Mouse (Mus musculus) WW6 (cell line): Measurements from ENCODE around the gene Msh4.
"Not testable (repeated sequence)": the region's sequence is repeated elsewhere in the genome, so short reads cannot be mapped to it uniquely, and the experiment has no call there.

Experiments
- DNase-seq: peaks from one replicate; pipeline ENCODE4 v3.0.0-alpha.2; 2013; ENCODE audit warnings: low read depth, low spot score

Gene Msh4

GRCm38 (mm10) chr3:153849368-153850015, 56.4 kb downstream of the Msh4 start:
- no peak for DNase-seq

GRCm38 (mm10) chr3:153847207-153847733, 58.7 kb downstream of the Msh4 start:
- DNase-seq, result no peak

- DNase-seq, result no peak
These were observed 59.8 kb downstream of the Msh4 start for GRCm38 (mm10) chr3:153846109-153846508.

- DNase-seq, result no peak
These were observed 60.4 kb downstream of the Msh4 start for GRCm38 (mm10) chr3:153845500-153845899.

- DNase-seq, result no peak
These were observed 61.2 kb downstream of the Msh4 start for GRCm38 (mm10) chr3:153844757-153845156.

GRCm38 (mm10) chr3:153844030-153844429, 61.9 kb downstream of the Msh4 start, which contains the start of gene Asb17:
Asb17 (plus strand) TSS chr3:153844209.
- DNase-seq, result no peak

GRCm38 (mm10) chr3:153837593-153837992, 68.3 kb downstream of the Msh4 start:
- DNase-seq, result no peak

GRCm38 (mm10) chr3:153836316-153836715, 69.6 kb downstream of the Msh4 start:
- DNase-seq, result no peak

- DNase-seq, result no peak
These were observed 70.4 kb downstream of the Msh4 start for GRCm38 (mm10) chr3:153835455-153836086.

GRCm38 (mm10) chr3:153834071-153834470, 71.9 kb downstream of the Msh4 start:
- DNase-seq, result no peak

- DNase-seq, result no peak
These were observed 73.3 kb downstream of the Msh4 start for GRCm38 (mm10) chr3:153832654-153832945.

GRCm38 (mm10) chr3:153831873-153832653, 73.9 kb downstream of the Msh4 start:
- no peak for DNase-seq

- no peak for DNase-seq
These were observed 74.7 kb downstream of the Msh4 start for GRCm38 (mm10) chr3:153831014-153831872.

- DNase-seq, result not testable (repeated sequence)
These were observed 76.2 kb downstream of the Msh4 start for GRCm38 (mm10) chr3:153829788-153830187.

- DNase-seq, result no peak
These were observed 79.3 kb downstream of the Msh4 start for GRCm38 (mm10) chr3:153826616-153827015.

GRCm38 (mm10) chr3:153825197-153825596, 80.7 kb downstream of the Msh4 start:
- no peak for DNase-seq

- no peak for DNase-seq
These were observed 82.0 kb downstream of the Msh4 start for GRCm38 (mm10) chr3:153823671-153824515.

GRCm38 (mm10) chr3:153819438-153819837, 86.5 kb downstream of the Msh4 start:
- DNase-seq, result no peak

- no peak for DNase-seq
These were observed 87.2 kb downstream of the Msh4 start for GRCm38 (mm10) chr3:153818723-153819122.

- no peak for DNase-seq
These were observed 88.5 kb downstream of the Msh4 start for GRCm38 (mm10) chr3:153817376-153817890.
